Mouse (Mus musculus): Measurements from ENCODE around the gene Zfyve16.

DNA sequence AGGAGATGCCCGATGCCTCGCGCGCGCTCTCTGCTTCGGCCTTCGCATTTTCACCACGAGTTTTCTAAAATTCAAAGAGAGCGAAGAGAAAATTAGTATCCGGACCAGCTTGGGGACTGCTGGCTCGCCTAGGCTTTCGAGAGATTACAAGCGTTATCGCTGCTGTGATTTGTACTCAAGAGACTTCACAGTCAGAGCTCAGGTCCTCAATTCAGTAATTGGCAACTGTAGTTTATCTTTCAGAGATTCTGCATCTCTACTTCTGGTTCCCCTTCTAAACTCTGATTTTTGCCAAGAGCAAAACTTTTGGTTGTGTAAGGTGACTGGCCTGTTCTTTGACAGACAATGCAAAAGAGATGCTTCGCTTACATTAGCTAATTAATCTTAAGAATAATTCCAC lies 569 bp upstream of the Zfyve16 start:
- no peak for TF ChIP-seq GATA1 (IDR thresholded peaks at IDR 0.05; ENCODE audit: low read length)
- TF ChIP-seq TAL1 (IDR thresholded peaks at IDR 0.05; ENCODE audit: low read length), result no peak
